Mouse (Mus musculus): ENCODE measurements around the gene Cdkn1c. TPM values are rescaled to one million over a fixed set of nuclear protein-coding genes. Genes with fewer than 3 reads are reported as not detected.
A peak's percentile ranks its signal among the peaks of the same experiment; 100 is the strongest.

The Cdkn1c gene
- total RNA-seq, 1 experiment from 2014 or later = 905 TPM

GRCm38 (mm10) chr7:143437231-143437893 lies 23.5 kb downstream of the Cdkn1c start:
- DNase-seq = no peak

GRCm38 (mm10) chr7:143433331-143433730 lies 27.5 kb downstream of the Cdkn1c start:
- peak; percentile 60 for DNase-seq

DNA sequence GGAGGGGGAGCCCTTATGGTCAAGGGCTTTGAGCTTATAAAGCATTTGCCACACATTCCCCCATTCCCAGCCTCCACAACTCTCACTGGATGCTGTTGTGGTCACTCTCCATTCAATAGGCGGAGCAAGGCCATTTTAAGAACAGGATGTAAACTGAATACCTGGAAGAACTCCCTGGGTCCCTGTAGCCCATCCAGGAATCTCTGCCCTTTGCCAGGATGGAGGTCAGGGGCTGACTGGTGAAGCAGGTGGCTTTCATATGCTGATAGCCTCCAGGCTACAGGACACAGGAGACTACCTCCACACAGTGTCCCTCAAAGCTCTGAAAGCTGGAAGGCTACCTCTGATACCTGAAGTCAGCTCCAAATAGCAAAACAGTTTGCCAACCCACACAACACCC lies 28.2 kb downstream of the Cdkn1c start:
- DNase-seq = no peak

DNA sequence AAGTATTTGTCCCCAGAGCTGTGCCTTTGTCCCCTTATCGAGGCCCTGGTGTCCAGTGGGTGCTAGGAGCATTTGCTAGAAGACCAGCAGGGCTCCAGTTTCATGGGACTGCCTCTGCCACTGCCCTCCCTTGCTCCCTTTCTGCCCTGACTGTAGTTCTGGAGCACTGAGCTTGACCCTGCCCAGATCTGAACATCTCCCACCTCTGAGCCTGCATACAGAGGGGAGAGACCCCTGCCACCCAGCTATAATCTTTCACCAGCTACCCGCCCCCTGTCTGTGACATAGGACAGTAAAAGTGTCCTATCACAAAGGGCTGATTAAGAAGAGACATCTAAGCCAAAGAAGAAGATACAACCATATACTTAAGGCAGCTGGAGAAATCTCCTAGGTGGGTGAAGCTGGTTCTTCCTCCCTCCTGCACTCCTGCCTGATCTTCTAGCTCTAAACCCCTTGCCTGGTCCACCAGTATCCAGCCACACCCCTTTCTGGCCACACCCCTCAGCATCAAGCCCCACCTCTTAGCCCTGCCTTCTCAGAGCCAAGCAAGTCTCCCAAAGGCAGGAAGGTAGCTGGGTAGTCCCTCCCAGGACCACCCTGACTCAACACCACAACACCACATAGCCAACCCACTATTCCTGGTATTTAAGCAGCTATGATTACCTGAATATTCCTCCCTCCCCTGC lies 31.9 kb downstream of the Cdkn1c start:
- DNase-seq = no peak

DNA sequence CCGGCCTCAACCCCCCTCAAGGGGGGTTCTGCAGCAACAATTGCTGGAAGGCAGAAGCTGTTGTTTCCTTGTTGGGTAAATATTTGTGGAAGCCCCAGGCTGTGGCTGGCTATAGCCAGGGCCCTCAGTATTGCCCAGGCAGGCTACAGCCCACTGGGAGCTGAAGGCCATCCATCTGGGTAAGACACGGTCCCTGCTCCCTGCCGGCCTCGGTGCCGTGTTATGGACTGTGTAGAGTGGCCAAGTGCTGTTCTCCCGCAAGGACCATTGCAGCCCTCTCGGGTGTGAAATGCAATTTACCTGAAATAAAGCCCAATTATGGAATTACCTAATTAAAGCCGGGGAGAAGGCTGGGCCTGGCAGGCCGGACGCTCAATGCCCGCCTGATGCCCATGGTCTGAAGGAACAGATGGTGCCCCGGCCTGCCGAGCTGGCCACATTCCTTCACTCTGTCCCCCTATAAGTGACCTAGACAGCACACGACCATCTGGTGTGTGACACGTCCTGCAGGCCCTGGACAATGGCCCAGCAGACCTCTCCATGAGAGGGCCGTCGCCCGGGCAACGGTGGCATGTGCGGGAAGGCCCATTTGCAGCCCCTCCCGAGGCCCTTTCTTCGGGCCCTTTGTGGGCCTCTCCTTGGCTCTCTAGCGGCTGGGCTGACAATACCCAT lies 32.6 kb downstream of the Cdkn1c start:
- no peak for DNase-seq

- no peak for DNase-seq
Measured at GRCm38 (mm10) chr7:143419585-143420160, 41.2 kb downstream of the Cdkn1c start.

GRCm38 (mm10) chr7:143417875-143418274 lies 43.0 kb downstream of the Cdkn1c start:
- no peak for DNase-seq

- DNase-seq = no peak
Measured at GRCm38 (mm10) chr7:143416406-143416805, 44.4 kb downstream of the Cdkn1c start.

GRCm38 (mm10) chr7:143415070-143415469 lies 45.8 kb downstream of the Cdkn1c start:
- no peak for DNase-seq

GRCm38 (mm10) chr7:143412606-143413005 lies 48.2 kb downstream of the Cdkn1c start:
- DNase-seq = no peak

DNA sequence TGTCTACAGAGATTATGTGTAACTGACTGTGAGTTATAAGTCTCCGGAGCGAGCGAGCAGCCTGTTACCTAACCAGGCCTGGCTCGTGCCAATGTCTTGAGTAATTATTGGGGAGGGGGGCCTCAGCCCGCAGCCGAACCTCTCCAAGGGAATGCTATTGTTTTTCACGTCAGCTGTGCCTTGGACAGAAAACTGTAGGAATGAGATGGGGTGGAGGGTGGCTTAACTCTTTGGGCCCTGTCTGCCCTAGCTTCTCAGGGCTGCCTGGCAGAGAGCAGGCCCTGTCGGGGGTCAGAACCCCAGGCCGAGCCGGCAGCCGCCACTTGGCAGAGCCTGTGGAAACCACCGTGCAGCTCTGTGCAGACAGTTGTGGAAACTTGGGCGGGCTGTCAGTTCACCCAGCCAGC lies 52.2 kb downstream of the Cdkn1c start:
- DNase-seq = peak; percentile 20

Other genes with a start within 250 kb of the Cdkn1c start
- gene Slc22a18, start 12.7 kb upstream of the Cdkn1c start, total RNA-seq (2021) = 1.2 and 1.4 TPM in 2 replicates
- 1.8 and 2.7 TPM in 2 replicates for gene Phlda2, start 42.1 kb upstream of the Cdkn1c start, total RNA-seq (2021)
- gene Nap1l4, start 88.1 kb upstream of the Cdkn1c start, total RNA-seq (2021) = 117 and 135 TPM in 2 replicates
- gene Cars, start 139.0 kb upstream of the Cdkn1c start, total RNA-seq (2021) = 47.3 and 74.9 TPM in 2 replicates
- gene Tnfrsf26, start 167.7 kb upstream of the Cdkn1c start, total RNA-seq (2021) = 1.0 and 1.4 TPM in 2 replicates
- 4.4 and 6.5 TPM in 2 replicates for gene Tnfrsf22, start 188.6 kb upstream of the Cdkn1c start, total RNA-seq (2021)
- gene Tnfrsf23, start 224.8 kb upstream of the Cdkn1c start, total RNA-seq (2021) = 1.4 and 2.7 TPM in 2 replicates

All from adrenal gland, postnatal 25 days (tissue).